Mouse (Mus musculus): ENCODE results near the gene Nqo1. TPM values are rescaled to one million over a fixed set of nuclear protein-coding genes. Genes with fewer than 3 reads are reported as not detected.
A peak's percentile ranks its signal among the peaks of the same experiment; 100 is the strongest.

The Nqo1 gene
- total RNA-seq (2014; fragmentation: Nextera tagmentation) (4.3 TPM in 1 of 2 replicates, not detected in the other), total RNA-seq (2017) (0.52 and 1.2 TPM in 2 replicates)

- ATAC-seq (replicated peaks; ENCODE audit: poor library complexity, severe bottlenecking): peak; percentile 85
These were observed at the start of gene Nqo1 for GRCm38 (mm10) chr8:107403038-107403781. Gene Nqo1 (minus strand): TSS chr8:107403206.

- ATAC-seq (replicated peaks; ENCODE audit: poor library complexity, severe bottlenecking): no peak
These were observed 48.5 kb upstream of the Nqo1 start for GRCm38 (mm10) chr8:107451414-107452066.

DNA sequence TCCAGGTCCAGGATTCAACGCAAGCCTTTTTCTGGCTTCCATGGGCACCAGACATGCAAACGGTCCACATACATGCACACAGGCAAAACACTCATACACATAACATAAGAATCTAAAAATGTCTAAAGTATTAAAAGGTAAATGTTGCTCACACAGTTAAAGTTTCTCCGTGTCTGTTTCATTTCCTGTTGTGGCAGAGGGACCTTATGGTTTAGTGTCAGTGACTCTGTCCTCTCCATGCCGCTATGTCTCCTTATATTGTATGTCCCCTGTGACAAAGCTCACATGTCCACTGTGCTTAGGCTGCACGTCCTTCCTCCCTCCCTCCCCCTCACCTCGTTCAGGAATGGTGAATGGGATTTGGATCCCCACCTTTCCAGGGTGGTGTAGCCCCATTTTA is 46.6 kb upstream of the Nqo1 start:
- peak; percentile 40 for ATAC-seq (replicated peaks; ENCODE audit: poor library complexity, severe bottlenecking)

GRCm38 (mm10) chr8:107449130-107449529 is 46.1 kb upstream of the Nqo1 start:
- ATAC-seq (replicated peaks; ENCODE audit: poor library complexity, severe bottlenecking): 0 out of 2 replicates have a peak, but pooled peaks have one; percentile 20

DNA sequence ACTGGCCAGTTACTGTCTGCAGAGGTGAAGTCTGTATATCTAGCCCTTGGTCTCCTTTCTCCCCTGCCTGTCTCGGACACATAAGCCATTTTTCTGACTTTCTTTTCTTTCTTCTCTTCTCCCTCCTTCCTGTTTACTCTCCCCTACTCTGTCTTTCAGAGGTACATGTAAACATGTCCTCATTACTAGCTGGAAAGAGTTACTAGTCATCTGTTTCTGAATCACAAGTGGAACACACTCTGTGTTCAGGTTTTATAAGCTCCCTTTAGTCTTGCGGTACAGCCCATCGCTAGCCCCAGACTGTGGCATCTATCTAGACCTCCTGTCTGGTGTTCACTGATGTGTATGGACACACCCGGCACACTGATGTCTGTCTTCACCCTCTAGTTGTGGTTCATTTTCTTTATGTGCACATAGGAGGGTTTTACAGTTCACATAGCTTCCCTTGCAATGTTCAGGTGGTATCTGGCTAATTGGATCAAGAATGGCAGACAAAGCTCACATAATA is 45.4 kb upstream of the Nqo1 start:
- ATAC-seq (replicated peaks; ENCODE audit: poor library complexity, severe bottlenecking): no peak

GRCm38 (mm10) chr8:107447713-107448112 is 44.7 kb upstream of the Nqo1 start:
- ATAC-seq (replicated peaks; ENCODE audit: poor library complexity, severe bottlenecking): no peak

DNA sequence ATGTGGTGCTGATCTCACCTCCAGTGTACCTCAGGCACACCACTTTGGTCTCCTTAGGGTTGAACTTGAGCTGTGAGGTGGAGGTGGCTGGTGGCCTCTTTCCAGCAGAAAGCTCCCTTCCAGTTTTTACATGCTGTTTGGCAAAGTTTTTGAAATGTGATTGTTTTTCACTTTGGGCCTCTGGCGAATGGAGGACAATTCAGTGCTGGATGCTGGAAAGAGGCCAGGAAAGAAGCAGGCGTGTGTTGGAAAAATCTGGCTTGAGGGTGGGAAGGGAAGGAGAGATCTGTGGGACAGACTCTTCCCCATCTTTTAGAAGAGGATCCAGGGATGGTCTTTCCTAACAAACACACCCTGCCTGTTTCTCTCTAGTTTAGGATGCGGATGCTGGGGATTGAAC is 41.6 kb upstream of the Nqo1 start:
- no peak for ATAC-seq (replicated peaks; ENCODE audit: poor library complexity, severe bottlenecking)

DNA sequence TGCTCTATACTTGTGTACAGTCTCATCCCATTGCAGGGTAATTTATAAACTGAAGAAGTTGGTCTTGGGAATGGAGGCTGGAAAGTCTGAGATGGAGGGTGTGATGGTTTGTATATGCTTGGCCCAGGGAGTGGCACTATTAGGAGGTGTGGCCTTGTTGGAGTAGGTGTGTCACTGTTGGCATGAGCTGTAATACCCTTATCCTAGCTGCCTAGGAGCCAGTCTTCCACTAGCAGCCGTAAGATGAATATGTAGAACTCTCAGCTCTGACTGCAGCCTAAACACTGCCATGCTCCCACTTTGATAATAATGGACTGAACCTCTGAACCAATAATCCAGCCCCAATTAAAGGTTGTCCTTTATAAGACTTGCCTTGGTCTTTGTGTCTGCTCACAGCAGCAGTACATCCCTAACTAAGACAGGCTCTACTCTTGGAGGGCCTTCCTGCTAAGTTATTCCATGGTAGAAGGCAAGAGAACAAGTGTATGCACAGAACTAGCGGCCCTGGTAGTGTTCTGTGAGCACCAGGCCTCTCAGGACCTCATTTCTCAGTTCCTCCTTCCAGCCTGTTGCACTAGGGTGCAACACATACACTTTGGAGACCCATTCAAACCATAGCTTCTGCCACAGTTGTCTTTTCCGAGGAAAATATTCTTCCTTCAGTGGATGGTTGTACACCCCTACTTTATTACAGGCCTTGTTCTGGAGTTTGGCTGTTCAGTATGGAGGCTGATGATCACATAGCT is 37.0 kb upstream of the Nqo1 start:
- ATAC-seq (replicated peaks; ENCODE audit: poor library complexity, severe bottlenecking): no peak

GRCm38 (mm10) chr8:107437711-107438110 is 34.7 kb upstream of the Nqo1 start:
- ATAC-seq (replicated peaks; ENCODE audit: poor library complexity, severe bottlenecking): no peak

- peak; percentile 16 for ATAC-seq (replicated peaks; ENCODE audit: poor library complexity, severe bottlenecking)
These were observed 33.9 kb upstream of the Nqo1 start for GRCm38 (mm10) chr8:107436841-107437421.

GRCm38 (mm10) chr8:107435962-107436831 is 33.2 kb upstream of the Nqo1 start, which contains the start of gene Wwp2:
Gene Wwp2 (plus strand): TSS chr8:107436365.
- peak; percentile 78 for ATAC-seq (replicated peaks; ENCODE audit: poor library complexity, severe bottlenecking)

DNA sequence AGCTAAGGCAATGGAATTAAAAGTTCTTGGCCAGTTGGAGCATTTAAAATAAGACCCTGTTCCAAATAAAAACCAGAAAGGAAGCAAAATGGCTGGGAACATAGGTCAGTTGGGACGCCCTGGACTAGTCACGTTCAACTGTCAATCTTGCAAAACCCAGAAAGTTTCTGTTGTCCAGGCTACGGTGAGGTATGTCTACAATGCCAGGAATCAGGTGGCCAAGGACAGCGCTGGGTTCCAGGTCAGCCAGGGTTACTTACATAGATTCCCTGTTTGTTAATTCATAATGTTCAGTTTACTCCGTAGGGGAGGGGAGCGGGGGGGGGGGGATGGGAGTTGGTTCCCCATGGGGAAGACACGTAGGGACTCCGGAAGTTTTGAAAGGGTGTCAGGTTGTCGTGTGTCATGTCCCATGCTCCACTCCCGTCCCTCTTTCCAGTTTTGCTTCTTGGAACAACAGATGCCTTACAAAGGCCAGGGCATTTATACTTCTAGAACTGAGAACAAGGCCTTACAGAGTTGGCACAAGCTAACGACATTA is 32.5 kb upstream of the Nqo1 start:
- ATAC-seq (replicated peaks; ENCODE audit: poor library complexity, severe bottlenecking): peak; percentile 68

- ATAC-seq (replicated peaks; ENCODE audit: poor library complexity, severe bottlenecking): no peak
These were observed 27.8 kb upstream of the Nqo1 start for GRCm38 (mm10) chr8:107430821-107431220.

- no peak for ATAC-seq (replicated peaks; ENCODE audit: poor library complexity, severe bottlenecking)
These were observed 22.2 kb upstream of the Nqo1 start for GRCm38 (mm10) chr8:107425230-107425597.

GRCm38 (mm10) chr8:107424597-107425229 is 21.7 kb upstream of the Nqo1 start, which contains the start of gene Nob1:
Gene Nob1 (minus strand): TSS chr8:107425051.
- peak; percentile 97 for ATAC-seq (replicated peaks; ENCODE audit: poor library complexity, severe bottlenecking)

GRCm38 (mm10) chr8:107424176-107424575 is 21.2 kb upstream of the Nqo1 start:
- peak; percentile 8; the same call in 1 of the 2 replicates for ATAC-seq (replicated peaks; ENCODE audit: poor library complexity, severe bottlenecking)

- no peak for ATAC-seq (replicated peaks; ENCODE audit: poor library complexity, severe bottlenecking)
These were observed 14.0 kb upstream of the Nqo1 start for GRCm38 (mm10) chr8:107417001-107417400.

DNA sequence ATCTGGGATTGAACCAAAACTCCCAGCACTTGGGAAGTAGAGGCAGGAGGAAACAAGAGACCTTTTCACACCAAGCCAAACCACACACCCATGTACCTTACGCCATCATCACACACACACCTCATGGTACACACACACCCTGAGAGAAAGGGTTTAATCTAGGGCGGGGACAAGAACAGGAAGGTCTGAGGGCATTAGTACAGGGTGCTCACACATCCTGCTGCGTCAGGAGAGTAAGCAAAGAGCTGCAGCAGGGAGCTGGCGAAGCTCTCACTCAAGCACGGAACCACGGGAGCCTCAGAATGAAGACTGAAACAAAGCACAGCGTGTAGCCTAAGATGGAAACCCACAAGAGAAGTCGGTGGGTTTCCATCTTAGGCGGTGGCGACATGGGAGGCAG is 10.9 kb upstream of the Nqo1 start:
- no peak for ATAC-seq (replicated peaks; ENCODE audit: poor library complexity, severe bottlenecking)

DNA sequence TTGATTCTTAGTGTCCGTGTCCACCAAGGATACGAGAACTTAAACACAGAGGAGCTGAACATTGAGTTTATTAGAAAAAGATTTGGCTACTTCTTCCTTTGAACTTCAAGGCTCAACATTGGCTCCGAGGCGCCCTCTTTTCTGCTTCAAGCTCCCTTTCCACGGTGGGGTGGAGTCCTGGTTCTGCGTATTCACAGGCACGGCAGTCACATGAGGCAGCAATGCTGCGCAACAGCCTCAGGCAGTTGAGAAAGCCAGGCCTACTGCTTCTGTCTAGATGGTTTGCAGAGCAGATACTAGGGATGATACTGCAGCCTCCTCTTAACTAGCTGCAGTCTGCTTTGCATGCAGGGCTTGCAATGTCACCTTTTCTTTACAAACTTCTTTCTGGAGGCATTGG is 9.5 kb upstream of the Nqo1 start:
- no peak for ATAC-seq (replicated peaks; ENCODE audit: poor library complexity, severe bottlenecking)

All from granulocyte monocyte progenitor cell, adult 5-6 weeks (primary cell).